Mouse (Mus musculus) adrenal gland, postnatal 25 days (tissue): ENCODE data around the gene Bcl9l. TPM values are rescaled to one million over a fixed set of nuclear protein-coding genes. Genes with fewer than 3 reads are reported as not detected.

Source experiments
- DNase-seq: peaks from one replicate; pipeline ENCODE4 v3.0.0; 2021; ENCODE audit warnings: mixed read lengths
- total RNA-seq: library from RNA; stranded (reverse); gene quantifications from 2 replicates; pipeline ENCODE4 v1.2.3, GENCODE M21; 2021

Gene Bcl9l
- total RNA-seq, 1 experiment from 2014 or later: 82.0 TPM

DNA sequence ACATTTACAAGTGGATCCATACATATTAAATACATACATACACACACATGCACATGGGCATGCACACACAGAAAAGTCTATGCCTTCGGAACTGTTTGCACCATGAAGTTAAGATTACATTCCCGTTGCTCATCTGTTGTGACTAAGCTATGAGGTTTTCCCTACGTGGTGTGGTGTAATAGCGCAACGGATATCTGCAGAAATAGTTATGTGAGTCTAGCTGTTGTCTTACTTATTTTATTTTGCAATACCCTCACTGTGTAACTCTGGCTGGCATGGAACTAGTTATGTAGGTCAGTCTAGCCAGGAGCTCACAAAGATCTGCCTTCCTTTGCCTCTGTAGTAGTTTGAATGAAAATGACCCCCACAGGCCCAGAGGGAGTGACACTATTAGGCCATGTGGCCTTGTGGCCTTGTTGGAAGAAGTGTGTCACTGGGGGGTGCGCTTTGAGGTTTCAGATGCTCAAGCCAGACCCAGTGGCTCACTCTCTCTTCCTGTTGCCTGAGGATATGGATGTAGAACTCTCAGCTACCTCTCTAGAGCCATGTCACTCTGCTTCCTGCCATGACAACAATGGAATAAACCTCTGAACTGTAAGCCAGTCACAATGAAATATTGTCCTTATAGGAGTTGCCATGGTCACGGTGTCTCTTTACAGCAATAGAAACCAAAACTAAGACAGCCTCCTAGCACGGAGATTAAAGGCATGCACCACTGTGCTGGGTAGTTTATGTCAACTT, 66.0 kb downstream of the Bcl9l start:
- DNase-seq: no peak

DNA sequence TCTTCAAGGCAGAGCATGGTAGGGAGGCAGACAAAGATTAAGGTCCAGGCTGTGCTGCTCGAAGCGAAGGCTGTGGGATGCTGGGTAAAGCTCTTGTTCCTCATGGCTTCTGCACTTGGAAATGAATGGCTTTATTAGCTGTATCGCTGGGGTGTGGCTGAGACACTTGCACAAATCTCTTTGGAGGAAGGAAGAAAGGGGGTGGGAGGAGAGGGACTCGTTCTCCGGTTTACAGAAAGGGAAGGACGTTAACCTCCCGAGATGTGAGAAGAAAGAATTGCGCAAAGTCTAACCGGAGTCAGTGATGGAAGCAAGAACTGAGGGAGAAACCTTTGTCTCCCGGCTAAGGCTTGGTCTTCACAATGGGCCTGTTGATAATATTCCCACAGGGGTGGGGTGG, 68.5 kb downstream of the Bcl9l start:
- DNase-seq: no peak

DNA sequence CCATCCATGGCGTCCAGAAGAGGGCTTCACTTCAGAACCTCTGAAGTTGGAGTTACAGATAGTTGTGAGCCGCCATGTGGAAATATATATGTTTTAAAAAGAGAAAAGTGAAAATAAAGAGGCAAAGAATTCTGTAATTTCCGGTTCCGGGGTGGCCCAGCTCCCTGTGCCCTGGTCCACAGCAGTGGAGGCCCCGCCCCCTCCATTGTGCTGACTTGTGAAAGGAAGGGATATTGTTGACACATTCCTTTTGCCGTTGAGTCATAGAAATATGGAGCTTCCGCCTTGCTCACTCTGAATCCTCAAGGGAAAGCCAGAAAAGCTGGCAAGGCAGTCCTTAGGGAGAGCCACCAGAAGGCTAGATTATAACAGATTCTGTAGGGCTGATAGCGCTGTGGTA, 69.5 kb downstream of the Bcl9l start:
- no peak for DNase-seq

Other genes starting within 250 kb of the Bcl9l start
- gene Cbl, start 248.8 kb upstream of the Bcl9l start, total RNA-seq: 32.7 and 36.2 TPM in 2 replicates
- 2.0 and 3.7 TPM in 2 replicates for gene Ccdc153, start 242.1 kb upstream of the Bcl9l start, total RNA-seq
- gene Pdzd3, start 231.4 kb upstream of the Bcl9l start, total RNA-seq: 0.27 TPM in 1 of 2 replicates, not detected in the other
- gene Nlrx1, start 214.2 kb upstream of the Bcl9l start, total RNA-seq: 18.5 and 34.8 TPM in 2 replicates
- 39.1 and 43.4 TPM in 2 replicates for gene Abcg4, start 194.2 kb upstream of the Bcl9l start, total RNA-seq
- gene Hinfp, start 177.2 kb upstream of the Bcl9l start, total RNA-seq: 23.6 and 29.3 TPM in 2 replicates
- 43.3 and 48.8 TPM in 2 replicates for gene C2cd2l, start 162.5 kb upstream of the Bcl9l start, total RNA-seq
- gene Dpagt1, start 156.8 kb upstream of the Bcl9l start, total RNA-seq: 34.3 and 34.5 TPM in 2 replicates
- 56.5 and 65.2 TPM in 2 replicates for gene H2afx, start 148.1 kb upstream of the Bcl9l start, total RNA-seq
- 81.2 and 102 TPM in 2 replicates for gene Hmbs, start 138.6 kb upstream of the Bcl9l start, total RNA-seq
- 52.4 and 74.6 TPM in 2 replicates for gene Vps11, start 121.2 kb upstream of the Bcl9l start, total RNA-seq
- 144 and 148 TPM in 2 replicates for gene Hyou1, start 103.3 kb upstream of the Bcl9l start, total RNA-seq
- 21.4 and 27.1 TPM in 2 replicates for gene Slc37a4, start 86.0 kb upstream of the Bcl9l start, total RNA-seq
- 1,083 and 1,176 TPM in 2 replicates for gene Rps25, start 75.7 kb upstream of the Bcl9l start, total RNA-seq
- gene Trappc4, start 75.2 kb upstream of the Bcl9l start, total RNA-seq: 89.7 and 92.0 TPM in 2 replicates
- gene Ccdc84, start 64.3 kb upstream of the Bcl9l start, total RNA-seq: 20.4 and 21.9 TPM in 2 replicates
- gene Foxr1, start 41.7 kb upstream of the Bcl9l start, total RNA-seq: not detected in 2 replicates
- not detected in 2 replicates for gene Upk2, start 27.8 kb upstream of the Bcl9l start, total RNA-seq
- gene Cxcr5, start 79.1 kb downstream of the Bcl9l start, total RNA-seq: 0.18 TPM in 1 of 2 replicates, not detected in the other
- 126 and 145 TPM in 2 replicates for gene Ddx6, start 122.1 kb downstream of the Bcl9l start, total RNA-seq
- gene Treh, start 190.4 kb downstream of the Bcl9l start, total RNA-seq: not detected in 2 replicates